Mouse (Mus musculus) forebrain, embryonic 16.5 days (tissue): ENCODE measurements at regions not wholly inside any gene's neighbourhood (a gene's known extent, or its start where the extent isn't known, plus 50 kb on each side); places are given as distances from the start of the nearest gene placed in this dataset.

Experiments used
- ATAC-seq: fragments of 200-750 bp; cut with Nextera tagmentation; 2 replicates; pipeline ENCODE4 v1.8.0; 2017; ENCODE audit warnings: mild to moderate bottlenecking, moderate library complexity
- H3K27ac ChIP-seq: fragments of 300-500 bp; sonication (generic); 2 replicates; pipeline ENCODE4 v1.5.1; 2014; ENCODE audit warnings: low read length, control low read depth
- H3K27me3 ChIP-seq: fragments of 300-500 bp; sonication (generic); replicated peaks from 2 replicates; pipeline ENCODE4 v1.6.1; 2014; ENCODE audit warnings: low read length; ENCODE audit not compliant: control insufficient read depth, insufficient read depth
- H3K36me3 ChIP-seq: fragments of 300-500 bp; sonication (generic); 2 replicates; pipeline ENCODE4 v1.6.1; 2014; ENCODE audit not compliant: control insufficient read depth, insufficient read depth
- H3K4me1 ChIP-seq: fragments of 300-500 bp; sonication (generic); replicated peaks from 2 replicates; pipeline ENCODE4 v1.6.1; 2014; ENCODE audit warnings: low read length; ENCODE audit not compliant: control insufficient read depth, insufficient read depth
- H3K4me2 ChIP-seq: fragments of 300-500 bp; sonication (generic); 2 replicates; pipeline ENCODE4 v1.6.1; 2014; ENCODE audit warnings: mild to moderate bottlenecking, low read length, control low read depth
- H3K4me3 ChIP-seq: fragments of 300-500 bp; sonication (generic); replicated peaks from 2 replicates; pipeline ENCODE4 v1.5.1; 2014; ENCODE audit warnings: mild to moderate bottlenecking, low read length, control low read depth
- H3K9ac ChIP-seq: fragments of 300-500 bp; sonication (generic); replicated peaks from 2 replicates; pipeline ENCODE4 v1.6.1; 2014; ENCODE audit warnings: low read depth, low read length, control low read depth
- H3K9me3 ChIP-seq: fragments of 300-500 bp; sonication (generic); 2 replicates; pipeline ENCODE4 v1.6.1; 2016; ENCODE audit warnings: low read length; ENCODE audit not compliant: control insufficient read depth
- WGBS: fragments of 180-500 bp; shearing (Covaris S2); extraction: QIAGEN DNeasy Blood & Tissue Kit; methylation state at CpG from one replicate; pipeline ENCODE4 v1.1.7; 2014; 5-methylcytosine and 5-hydroxymethylcytosine counted together

- H3K4me2 ChIP-seq, result no peak overlapping the region
- no peak overlapping the region for H3K27ac ChIP-seq
- H3K27me3 ChIP-seq, result no peaks in the 10 kb centered on the region
- H3K9ac ChIP-seq, result no peak overlapping the region
- no peaks in the 10 kb centered on the region for H3K9me3 ChIP-seq
- peak; percentile 55; the same call in 1 of the 2 replicates for ATAC-seq
- 84% methylated on average over 4 of the region's 4 CpGs for WGBS
- no peak overlapping the region for H3K4me3 ChIP-seq
- no peaks in the 10 kb centered on the region for H3K36me3 ChIP-seq
- no peaks in the 10 kb centered on the region for H3K4me1 ChIP-seq
Measured at GRCm38 (mm10) chr7:94116899-94117521, 1037.3 kb downstream of the Fam181b start.

- Histone ChIP-seq H3K4me1 (no peaks in the 10 kb centered on the region), H3K9me3 (no peaks in the 10 kb centered on the region), H3K27me3 (no peaks in the 10 kb centered on the region), H3K27ac (no peak overlapping the region), H3K4me3 (no peak overlapping the region), H3K4me2 (no peak overlapping the region), H3K36me3 (no peaks in the 10 kb centered on the region), H3K9ac (no peak overlapping the region)
- no peak for ATAC-seq
- WGBS, result 74% methylated on average over 1 of the region's 1 CpGs
Measured at GRCm38 (mm10) chr7:94123781-94124180, 1044.1 kb downstream of the Fam181b start.

- H3K27me3 ChIP-seq, result no peaks in the 10 kb centered on the region
- no peak for ATAC-seq
- H3K9me3 ChIP-seq, result no peaks in the 10 kb centered on the region
Measured at GRCm38 (mm10) chr7:94154221-94154620, 1074.6 kb downstream of the Fam181b start.

GRCm38 (mm10) chr7:94155458-94155857, 1075.8 kb downstream of the Fam181b start:
- no peak for ATAC-seq
- H3K27ac ChIP-seq, result no peak overlapping the region
- no peaks in the 10 kb centered on the region for H3K36me3 ChIP-seq
- no peak overlapping the region for H3K4me3 ChIP-seq
- H3K4me1 ChIP-seq, result no peaks in the 10 kb centered on the region
- H3K27me3 ChIP-seq, result no peaks in the 10 kb centered on the region
- H3K9ac ChIP-seq, result no peak overlapping the region
- no peak overlapping the region for H3K4me2 ChIP-seq
- H3K9me3 ChIP-seq, result no peaks in the 10 kb centered on the region
- WGBS, result 83% methylated on average over 1 of the region's 1 CpGs

More at GRCm38 (mm10) chr7:94154221-94154620, 1074.6 kb downstream of the Fam181b start:
- H3K9ac ChIP-seq, result no peak overlapping the region
- no peak overlapping the region for H3K27ac ChIP-seq
- H3K4me3 ChIP-seq, result no peak overlapping the region
- H3K4me2 ChIP-seq, result no peak overlapping the region
- no peaks in the 10 kb centered on the region for H3K4me1 ChIP-seq
- no peaks in the 10 kb centered on the region for H3K36me3 ChIP-seq

- Histone ChIP-seq H3K4me3 (no peak overlapping the region), H3K36me3 (no peaks in the 10 kb centered on the region), H3K9ac (no peak overlapping the region), H3K4me2 (no peak overlapping the region), H3K27ac (no peak overlapping the region), H3K9me3 (no peaks in the 10 kb centered on the region), H3K27me3 (no peaks in the 10 kb centered on the region), H3K4me1 (no peaks in the 10 kb centered on the region)
- no peak for ATAC-seq
- 61% methylated on average over 2 of the region's 2 CpGs for WGBS
Measured at GRCm38 (mm10) chr7:94180027-94180426, 1100.4 kb downstream of the Fam181b start.

GRCm38 (mm10) chr7:94212341-94212740, 1132.7 kb downstream of the Fam181b start:
- no peaks in the 10 kb centered on the region for H3K36me3 ChIP-seq
- 90% methylated on average over 1 of the region's 1 CpGs for WGBS
- H3K9ac ChIP-seq, result no peak overlapping the region
- H3K4me2 ChIP-seq, result no peak overlapping the region
- no peak for ATAC-seq
- no peaks in the 10 kb centered on the region for H3K4me1 ChIP-seq
- no peak overlapping the region for H3K27ac ChIP-seq
- no peaks in the 10 kb centered on the region for H3K27me3 ChIP-seq
- H3K9me3 ChIP-seq, result no peaks in the 10 kb centered on the region
- no peak overlapping the region for H3K4me3 ChIP-seq

- WGBS, result 38% methylated on average over 1 of the region's 1 CpGs
- no peak for ATAC-seq
- H3K4me2 ChIP-seq, result no peak overlapping the region
Measured at GRCm38 (mm10) chr7:94227482-94227881, 1147.8 kb downstream of the Fam181b start.

GRCm38 (mm10) chr7:94233653-94234052, 1154.0 kb downstream of the Fam181b start:
- Histone ChIP-seq H3K4me2 (no peak overlapping the region), H3K9me3 (no peaks in the 10 kb centered on the region), H3K9ac (no peak overlapping the region), H3K4me3 (no peak overlapping the region), H3K36me3 (no peaks in the 10 kb centered on the region), H3K27me3 (no peaks in the 10 kb centered on the region), H3K4me1 (no peaks in the 10 kb centered on the region), H3K27ac (no peak overlapping the region)
- WGBS, result 89% methylated on average over 4 of the region's 4 CpGs
- no peak for ATAC-seq

More at GRCm38 (mm10) chr7:94227482-94227881, 1147.8 kb downstream of the Fam181b start:
- Histone ChIP-seq H3K4me3 (no peak overlapping the region), H3K9ac (no peak overlapping the region), H3K27me3 (no peaks in the 10 kb centered on the region), H3K36me3 (no peaks in the 10 kb centered on the region), H3K4me1 (no peaks in the 10 kb centered on the region), H3K27ac (no peak overlapping the region), H3K9me3 (no peaks in the 10 kb centered on the region)

- no peak overlapping the region for H3K4me2 ChIP-seq
- 59% methylated on average over 3 of the region's 3 CpGs for WGBS
- H3K9ac ChIP-seq, result no peak overlapping the region
- no peaks in the 10 kb centered on the region for H3K4me1 ChIP-seq
- H3K9me3 ChIP-seq, result no peaks in the 10 kb centered on the region
- H3K27me3 ChIP-seq, result no peaks in the 10 kb centered on the region
- H3K36me3 ChIP-seq, result no peaks in the 10 kb centered on the region
- no peak overlapping the region for H3K4me3 ChIP-seq
- no peak overlapping the region for H3K27ac ChIP-seq
- peak; percentile 36; the same call in 1 of the 2 replicates for ATAC-seq
Measured at GRCm38 (mm10) chr7:94249501-94249900, 1169.8 kb downstream of the Fam181b start.
